Mouse (Mus musculus) CH12.LX (cell line): ENCODE measurements around the gene Caln1. TPM values are rescaled to one million over a fixed set of nuclear protein-coding genes. Genes with fewer than 3 reads are reported as not detected.

Experiments used
- DNase-seq: peaks from one replicate; pipeline ENCODE4 v3.0.0-alpha.2; 2013; ENCODE audit errors: extremely low read depth
- H3K27ac ChIP-seq: 2 replicates; pipeline ENCODE4 v1.5.1; 2012; ENCODE audit warnings: low read depth, mild to moderate bottlenecking, control low read depth, moderate library complexity; ENCODE audit not compliant: insufficient read depth
- H3K27me3 ChIP-seq: replicated peaks from 2 replicates; pipeline ENCODE3; 2012; ENCODE audit warnings: inconsistent platforms
- H3K36me3 ChIP-seq, 2 experiments: replicated peaks in 1 of 2; 2 replicates each; pipeline versions ENCODE3 to v1.6.1; 2012; ENCODE audit warnings: inconsistent platforms in 1 of 2, low read length in 1 of 2, mild to moderate bottlenecking in 1 of 2, mixed read lengths in 1 of 2, moderate library complexity in 1 of 2; ENCODE audit not compliant: control insufficient read depth in 1 of 2, insufficient read depth in 1 of 2
- H3K4me1 ChIP-seq, 2 experiments: 2 replicates each; pipeline ENCODE4 v1.6.1; 2012; ENCODE audit warnings: inconsistent platforms in 1 of 2, moderate library complexity in 1 of 2; ENCODE audit not compliant: insufficient read depth in 2 of 2, control insufficient read depth in 1 of 2
- H3K4me2 ChIP-seq: 2 replicates; pipeline ENCODE4 v1.6.1; 2012; ENCODE audit warnings: low read depth, mild to moderate bottlenecking, control low read depth; ENCODE audit not compliant: poor library complexity, insufficient read depth, severe bottlenecking
- H3K4me3 ChIP-seq, 3 experiments: fragments of 150-350 bp in 1 of 3; sonication (generic) in 1 of 3; replicated peaks in 1 of 3; 2 replicates each; pipeline versions ENCODE3 to v1.5.1; 2011 to 2012; ENCODE audit warnings: low read depth in 2 of 3, low read length in 2 of 3, mild to moderate bottlenecking in 2 of 3, moderate library complexity in 2 of 3, control low read depth in 1 of 3, improper control_type of control experiment in 1 of 3, inconsistent platforms in 1 of 3, mixed read lengths in 1 of 3; ENCODE audit not compliant: poor library complexity in 1 of 3
- H3K79me2 ChIP-seq: replicated peaks from 2 replicates; pipeline ENCODE4 v1.6.1; 2012; ENCODE audit warnings: mild to moderate bottlenecking, moderate library complexity; ENCODE audit not compliant: control insufficient read depth, poor library complexity, insufficient read depth, severe bottlenecking; ENCODE audit errors: extremely low read depth
- H3K9ac ChIP-seq: 2 replicates; pipeline ENCODE4 v1.6.1; 2012; ENCODE audit warnings: low read depth, mild to moderate bottlenecking, control low read depth, moderate library complexity; ENCODE audit not compliant: insufficient read depth
- H3K9me3 ChIP-seq: replicated peaks from 2 replicates; pipeline ENCODE3; 2012; ENCODE audit warnings: low read length, inconsistent platforms, mixed read lengths
- BHLHE40 ChIP-seq: IDR thresholded peaks from 2 replicates; pipeline ENCODE4 v1.6.1; 2011; ENCODE audit warnings: mild to moderate bottlenecking, low read depth, low read length, improper control_type of control experiment
- CHD2 ChIP-seq: IDR thresholded peaks from 2 replicates; pipeline ENCODE4 v1.6.1; 2011; ENCODE audit warnings: low read length, improper control_type of control experiment
- CTCF ChIP-seq, 2 experiments: IDR thresholded peaks in 1 of 2; conservative IDR thresholded peaks in 1 of 2; 2 replicates each; pipeline ENCODE4 v1.5.1; 2011 to 2012; ENCODE audit warnings: low read depth in 2 of 2, low read length in 2 of 2, improper control_type of control experiment in 1 of 2, inconsistent platforms in 1 of 2, mild to moderate bottlenecking in 1 of 2, moderate library complexity in 1 of 2
- ELF1 ChIP-seq: IDR thresholded peaks from 2 replicates; pipeline ENCODE4 v1.6.1; 2014; ENCODE audit warnings: low read depth, mild to moderate bottlenecking, inconsistent platforms, low read length, improper control_type of control experiment
- ETS1 ChIP-seq: conservative IDR thresholded peaks from 2 replicates; pipeline ENCODE4 v1.6.1; 2012; ENCODE audit warnings: low read depth, mild to moderate bottlenecking, inconsistent platforms, low read length, improper control_type of control experiment, moderate library complexity
- GABPA ChIP-seq: IDR thresholded peaks from 2 replicates; pipeline ENCODE4 v1.6.1; 2012; ENCODE audit warnings: low read depth, low read length, improper control_type of control experiment, inconsistent platforms; ENCODE audit not compliant: insufficient replicate concordance
- JUN ChIP-seq: IDR thresholded peaks from 2 replicates; pipeline ENCODE4 v1.6.1; 2011; ENCODE audit warnings: low read depth, mild to moderate bottlenecking, low read length, improper control_type of control experiment, moderate library complexity; ENCODE audit not compliant: insufficient read depth
- JUND ChIP-seq: conservative IDR thresholded peaks from 2 replicates; pipeline ENCODE4 v1.6.1; 2011; ENCODE audit warnings: low read depth, low read length, improper control_type of control experiment
- MAFK ChIP-seq: IDR thresholded peaks from 2 replicates; pipeline ENCODE4 v1.6.1; 2011; ENCODE audit warnings: low read length, improper control_type of control experiment; ENCODE audit not compliant: insufficient replicate concordance
- MYC ChIP-seq: IDR thresholded peaks from 2 replicates; pipeline ENCODE4 v1.6.1; 2011; ENCODE audit warnings: low read depth, mild to moderate bottlenecking, improper control_type of control experiment, low read length
- NELFE ChIP-seq: IDR thresholded peaks from 2 replicates; pipeline ENCODE4 v1.6.1; 2011; ENCODE audit warnings: low read depth, low read length, improper control_type of control experiment
- NRF1 ChIP-seq: IDR thresholded peaks from 2 replicates; pipeline ENCODE4 v1.6.1; 2014; ENCODE audit warnings: low read depth, mild to moderate bottlenecking, inconsistent platforms, low read length, improper control_type of control experiment, moderate library complexity
- POLR2AphosphoS2 ChIP-seq: IDR thresholded peaks from 2 replicates; pipeline ENCODE4 v1.6.1; 2011; ENCODE audit warnings: low read depth, low read length, improper control_type of control experiment
- RAD21 ChIP-seq: IDR thresholded peaks from 2 replicates; pipeline ENCODE4 v1.6.1; 2011; ENCODE audit warnings: low read depth, mild to moderate bottlenecking, low read length, improper control_type of control experiment, moderate library complexity
- RCOR1 ChIP-seq: conservative IDR thresholded peaks from 2 replicates; pipeline ENCODE4 v1.6.1; 2012; ENCODE audit warnings: low read depth, mild to moderate bottlenecking, inconsistent platforms, low read length, improper control_type of control experiment
- SMC3 ChIP-seq: IDR thresholded peaks from 2 replicates; pipeline ENCODE4 v1.6.1; 2011; ENCODE audit warnings: low read depth, low read length, improper control_type of control experiment
- TCF12 ChIP-seq: IDR thresholded peaks from 2 replicates; pipeline ENCODE4 v1.6.1; 2014; ENCODE audit warnings: low read depth, mild to moderate bottlenecking, inconsistent platforms, low read length, improper control_type of control experiment
- USF1 ChIP-seq: IDR thresholded peaks from 2 replicates; pipeline ENCODE4 v1.6.1; 2014; ENCODE audit warnings: low read depth, mild to moderate bottlenecking, inconsistent platforms, low read length, improper control_type of control experiment
- ZKSCAN1 ChIP-seq: IDR thresholded peaks from 2 replicates; pipeline ENCODE4 v1.6.1; 2012; ENCODE audit warnings: low read depth, inconsistent platforms, low read length, improper control_type of control experiment, borderline replicate concordance
- dilution Hi-C: fragments of 300-500 bp; cut with MboI; formaldehyde crosslinking; loops from 2 replicates; pipeline ENCODE4 v1.14.3; 2020; ENCODE audit warnings: low sequenced_read_pairs; ENCODE audit not compliant: extremely low pct_unique_long_range_greater_than_20kb, extremely low pct_ligation_motif_present
- in situ Hi-C: fragments of 300-500 bp; cut with MboI; formaldehyde crosslinking; loops from 3 replicates; pipeline ENCODE4 v1.14.3; 2019; ENCODE audit warnings: low sequenced_read_pairs, low pct_ligation_motif_present, low pct_unique_long_range_greater_than_20kb, mixed read lengths
- polyA plus RNA-seq: library from polyadenylated mRNA; unstranded; fragments of >175 nt; gene quantifications from 2 replicates; pipeline ENCODE4 v1.2.1, GENCODE M21; 2012; ENCODE audit warnings: low read depth; ENCODE audit not compliant: insufficient read length
- total RNA-seq, 2 experiments: library from RNA; depleted of rRNA; stranded (reverse); fragments of 300-350 nt in 1 of 2; fragments of >200 nt in 1 of 2; gene quantifications; 2 replicates each; pipeline ENCODE4 v1.2.3; 2012 to 2014

Gene Caln1
- total and polyA plus RNA-seq, 3 experiments: under 0.01 TPM; not detected in 2

GRCm38 (mm10) chr5:130584042-130584441 is 214.8 kb downstream of the Caln1 start:
- no peak overlapping the region for H3K9ac ChIP-seq
- H3K4me1 ChIP-seq: no peaks in the 10 kb centered on the region
- H3K79me2 ChIP-seq: no peaks in the 10 kb centered on the region
- in situ Hi-C loops: no loop called here
- H3K4me2 ChIP-seq: no peak overlapping the region
- peaks cover 37% of the 10 kb centered on the region for H3K9me3 ChIP-seq
- H3K4me3 ChIP-seq: no peak overlapping the region
- H3K27ac ChIP-seq: no peak overlapping the region
- no peak for DNase-seq
- dilution Hi-C loops: no loop called here
- H3K36me3 ChIP-seq: no peaks in the 10 kb centered on the region
- TF ChIP-seq MAFK (no peak), NELFE (no peak), ZKSCAN1 (no peak), JUND (no peak), POLR2AphosphoS2 (no peak), SMC3 (no peak), RCOR1 (no peak), GABPA (no peak), ELF1 (no peak), MYC (no peak), BHLHE40 (no peak), USF1 (no peak), TCF12 (no peak), RAD21 (no peak), JUN (no peak), NRF1 (no peak), ETS1 (no peak), CHD2 (no peak), CTCF (conservative IDR thresholded peaks at IDR 0.05 in 1 of 2, IDR thresholded peaks at IDR 0.05 in 1 of 2; ENCODE audit: low read depth in 2 of 2, low read length in 2 of 2) (no peak)
- no peaks in the 10 kb centered on the region for H3K27me3 ChIP-seq

GRCm38 (mm10) chr5:130586257-130586656 is 217.0 kb downstream of the Caln1 start:
- Histone ChIP-seq H3K4me2 (no peak overlapping the region), H3K79me2 (no peaks in the 10 kb centered on the region), H3K36me3 (no peaks in the 10 kb centered on the region), H3K27me3 (no peaks in the 10 kb centered on the region), H3K9ac (no peak overlapping the region), H3K4me3 (no peak overlapping the region), H3K9me3 (peaks cover 38% of the 10 kb centered on the region), H3K27ac (no peak overlapping the region), H3K4me1 (no peaks in the 10 kb centered on the region)
- no peak for TF ChIP-seq JUN
- TF ChIP-seq SMC3: peak; percentile 15; the same call in 1 of the 2 replicates
- peak; percentile 39 for TF ChIP-seq RAD21
- TF ChIP-seq CTCF (conservative IDR thresholded peaks at IDR 0.05 in 1 of 2, IDR thresholded peaks at IDR 0.05 in 1 of 2; ENCODE audit: low read depth in 2 of 2, low read length in 2 of 2): peak in 1 of 2 experiments; percentile 50; a peak in 2 of 4 replicates
- in situ Hi-C loops (no loop called here), dilution Hi-C loops (no loop called here)
- DNase-seq: peak; percentile 15
